Mouse (Mus musculus) E14TG2a.4 (cell line): ENCODE data around the gene Wdpcp.

ENCODE experiments used
- H3K27me3 ChIP-seq: 2 replicates; pipeline ENCODE4 v1.6.1; 2014; ENCODE audit warnings: low read length, control low read depth; ENCODE audit not compliant: insufficient read depth
- H3K36me3 ChIP-seq: 2 replicates; pipeline ENCODE4 v1.6.1; 2014; ENCODE audit warnings: low read length, control low read depth; ENCODE audit not compliant: insufficient read depth
- H3K4me1 ChIP-seq: replicated peaks from 2 replicates; pipeline ENCODE4 v1.6.1; 2014; ENCODE audit warnings: low read depth, low read length, control low read depth
- H3K4me3 ChIP-seq: replicated peaks from 2 replicates; pipeline ENCODE4 v1.5.1; 2014; ENCODE audit warnings: mild to moderate bottlenecking, low read length
- H3K9me3 ChIP-seq: 2 replicates; pipeline ENCODE4 v1.6.1; 2014; ENCODE audit warnings: low read length, control low read depth
- CTCF ChIP-seq: conservative IDR thresholded peaks from 2 replicates; pipeline ENCODE4 v1.5.1; 2014; ENCODE audit warnings: low read length
- NANOG ChIP-seq: IDR thresholded peaks from 2 replicates; pipeline ENCODE4 v1.6.1; 2014; ENCODE audit warnings: borderline replicate concordance, low read length, mixed read lengths
- POU5F1 ChIP-seq: IDR thresholded peaks from 2 replicates; pipeline ENCODE4 v1.6.1; 2014; ENCODE audit warnings: low read length, borderline replicate concordance

The Wdpcp gene

DNA sequence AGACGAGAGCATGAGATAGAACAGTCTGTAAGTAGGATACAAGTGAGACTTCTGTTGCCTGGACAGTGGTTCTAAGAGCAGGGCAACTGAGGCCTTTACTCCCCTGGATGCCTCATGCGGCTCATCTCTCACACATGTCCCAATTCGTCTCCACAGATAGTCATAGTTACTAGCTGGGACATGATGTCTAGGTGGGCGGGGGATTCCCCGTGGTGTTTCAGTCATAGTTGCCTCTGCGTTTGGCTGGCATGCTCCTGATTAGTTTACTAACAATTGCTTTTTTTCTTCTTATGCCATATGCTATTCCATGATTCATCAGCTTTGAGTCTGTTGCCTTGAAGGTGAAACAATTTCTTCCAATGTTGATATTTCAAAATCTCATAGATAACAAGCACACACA is 116.4 kb downstream of the Wdpcp start:
- Histone ChIP-seq H3K4me3 (no peak overlapping the region), H3K9me3 (no peaks in the 10 kb centered on the region), H3K4me1 (no peaks in the 10 kb centered on the region), H3K36me3 (no peaks in the 10 kb centered on the region), H3K27me3 (no peaks in the 10 kb centered on the region)
- TF ChIP-seq POU5F1 = no peak
- no peak for TF ChIP-seq CTCF
- no peak for TF ChIP-seq NANOG

GRCm38 (mm10) chr11:21690730-21691129 is 118.7 kb downstream of the Wdpcp start:
- no peaks in the 10 kb centered on the region for H3K4me1 ChIP-seq
- H3K36me3 ChIP-seq = no peaks in the 10 kb centered on the region
- H3K27me3 ChIP-seq = no peaks in the 10 kb centered on the region
- no peak overlapping the region for H3K4me3 ChIP-seq
- no peak for TF ChIP-seq POU5F1
- no peak for TF ChIP-seq NANOG
- no peak for TF ChIP-seq CTCF
- no peaks in the 10 kb centered on the region for H3K9me3 ChIP-seq

DNA sequence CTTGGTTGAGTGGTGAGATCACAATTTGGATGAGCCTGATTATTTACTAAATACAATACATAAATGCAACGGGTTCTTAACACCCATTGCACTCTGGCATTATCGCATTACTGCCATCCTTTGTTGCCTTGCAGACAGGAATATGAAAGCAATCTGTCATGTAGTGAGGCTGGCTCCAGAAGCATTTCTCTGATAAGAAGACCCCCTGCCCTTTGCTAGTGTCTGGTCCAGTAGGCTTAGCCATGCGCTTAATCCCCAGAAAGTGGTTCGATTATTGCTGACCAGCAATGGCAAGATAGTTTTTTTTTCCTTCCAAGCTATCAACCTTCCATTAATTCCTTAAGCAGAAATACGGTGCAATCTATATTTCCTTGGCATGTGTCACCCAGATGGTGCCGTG is 122.1 kb downstream of the Wdpcp start:
- Histone ChIP-seq H3K36me3 (no peaks in the 10 kb centered on the region), H3K27me3 (no peaks in the 10 kb centered on the region), H3K9me3 (no peaks in the 10 kb centered on the region), H3K4me1 (no peaks in the 10 kb centered on the region), H3K4me3 (no peak overlapping the region)
- TF ChIP-seq CTCF (no peak), POU5F1 (no peak), NANOG (no peak)

DNA sequence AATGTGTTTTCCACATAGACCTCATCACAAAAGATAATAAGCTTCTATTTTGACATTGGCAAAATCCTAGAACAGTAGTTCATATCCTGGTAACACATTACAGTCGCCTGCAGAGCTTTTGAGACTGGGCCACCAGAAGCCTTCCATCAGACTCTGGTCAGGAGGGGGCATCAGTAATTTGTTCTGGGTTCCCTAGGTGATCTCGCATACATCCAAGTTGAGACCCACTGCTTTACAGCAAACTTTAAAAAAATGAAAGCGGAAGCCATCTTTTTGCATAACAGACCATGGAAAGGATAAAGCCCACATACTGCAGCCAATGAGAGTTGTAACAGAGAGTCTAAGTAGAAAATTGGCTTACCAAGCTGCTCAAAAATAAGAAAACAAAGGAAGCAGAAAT is 125.6 kb downstream of the Wdpcp start:
- no peak overlapping the region for H3K4me3 ChIP-seq
- no peaks in the 10 kb centered on the region for H3K36me3 ChIP-seq
- no peaks in the 10 kb centered on the region for H3K4me1 ChIP-seq
- no peak for TF ChIP-seq CTCF
- no peak for TF ChIP-seq POU5F1
- no peak for TF ChIP-seq NANOG
- no peaks in the 10 kb centered on the region for H3K9me3 ChIP-seq
- no peaks in the 10 kb centered on the region for H3K27me3 ChIP-seq

GRCm38 (mm10) chr11:21713508-21713907 is 141.5 kb downstream of the Wdpcp start:
- Histone ChIP-seq H3K36me3 (no peaks in the 10 kb centered on the region), H3K9me3 (no peaks in the 10 kb centered on the region), H3K4me1 (0 out of 2 replicates have a peak, but pooled peaks cover 2% of the 10 kb centered on the region), H3K27me3 (no peaks in the 10 kb centered on the region), H3K4me3 (no peak overlapping the region)
- TF ChIP-seq CTCF = no peak

GRCm38 (mm10) chr11:21714065-21714464 is 142.0 kb downstream of the Wdpcp start:
- Histone ChIP-seq H3K4me3 (no peak overlapping the region), H3K36me3 (no peaks in the 10 kb centered on the region), H3K9me3 (no peaks in the 10 kb centered on the region), H3K27me3 (no peaks in the 10 kb centered on the region), H3K4me1 (0 out of 2 replicates have a peak, but pooled peaks cover 2% of the 10 kb centered on the region)
- no peak for TF ChIP-seq POU5F1
- no peak for TF ChIP-seq CTCF
- no peak for TF ChIP-seq NANOG

GRCm38 (mm10) chr11:21726329-21726728 is 154.3 kb downstream of the Wdpcp start:
- TF ChIP-seq POU5F1 = no peak
- TF ChIP-seq NANOG = no peak
- no peak for TF ChIP-seq CTCF
- H3K4me1 ChIP-seq = no peaks in the 10 kb centered on the region
- no peaks in the 10 kb centered on the region for H3K36me3 ChIP-seq

DNA sequence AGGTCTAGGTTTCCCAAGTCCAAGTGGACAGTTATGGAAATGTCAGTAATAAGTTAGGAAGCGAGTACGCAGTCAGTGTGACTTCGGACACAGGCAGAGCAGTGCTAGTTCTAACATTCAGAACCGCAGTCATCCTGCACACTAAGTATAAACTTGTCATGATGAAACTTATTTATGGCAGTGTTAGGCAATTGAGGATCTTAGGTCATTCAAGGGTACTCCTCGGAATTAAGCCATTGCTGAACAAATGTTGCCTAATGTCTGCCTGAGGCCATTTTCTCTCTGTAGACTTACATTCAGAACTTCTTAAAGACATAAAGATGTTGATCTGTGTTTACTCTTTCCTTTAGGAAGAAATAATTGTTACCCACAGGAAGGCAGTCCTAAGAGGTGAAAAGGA is 157.0 kb downstream of the Wdpcp start:
- no peaks in the 10 kb centered on the region for H3K27me3 ChIP-seq
- TF ChIP-seq POU5F1 = no peak
- no peak for TF ChIP-seq CTCF
- TF ChIP-seq NANOG = no peak
- no peaks in the 10 kb centered on the region for H3K4me1 ChIP-seq
- H3K36me3 ChIP-seq = no peaks in the 10 kb centered on the region
- no peak overlapping the region for H3K4me3 ChIP-seq
- H3K9me3 ChIP-seq = no peaks in the 10 kb centered on the region

More at GRCm38 (mm10) chr11:21726329-21726728, 154.3 kb downstream of the Wdpcp start:
- Histone ChIP-seq H3K27me3 (no peaks in the 10 kb centered on the region), H3K9me3 (no peaks in the 10 kb centered on the region), H3K4me3 (no peak overlapping the region)

GRCm38 (mm10) chr11:21729961-21730360 is 157.9 kb downstream of the Wdpcp start:
- H3K9me3 ChIP-seq = no peaks in the 10 kb centered on the region
- no peak overlapping the region for H3K4me3 ChIP-seq
- no peak for TF ChIP-seq NANOG
- H3K4me1 ChIP-seq = no peaks in the 10 kb centered on the region
- no peaks in the 10 kb centered on the region for H3K27me3 ChIP-seq
- no peaks in the 10 kb centered on the region for H3K36me3 ChIP-seq

GRCm38 (mm10) chr11:21735272-21735671 is 163.2 kb downstream of the Wdpcp start:
- Histone ChIP-seq H3K36me3 (no peaks in the 10 kb centered on the region), H3K4me1 (no peaks in the 10 kb centered on the region), H3K4me3 (no peak overlapping the region), H3K9me3 (no peaks in the 10 kb centered on the region), H3K27me3 (no peaks in the 10 kb centered on the region)
- TF ChIP-seq CTCF (no peak), NANOG (no peak), POU5F1 (no peak)
